Mouse (Mus musculus) stomach, embryonic 14.5 days (tissue): ENCODE data around the gene Pptc7. TPM values are rescaled to one million over a fixed set of nuclear protein-coding genes. Genes with fewer than 3 reads are reported as not detected.

Source experiments
- ATAC-seq: fragments of 200-750 bp; cut with Nextera tagmentation; 2 replicates; pipeline ENCODE4 v1.8.0; 2017; ENCODE audit warnings: low read depth, moderate TSS enrichment; ENCODE audit not compliant: insufficient number of reproducible peaks, insufficient read depth, low FRiP score
- H3K27ac ChIP-seq: fragments of 300-500 bp; sonication (generic); 2 replicates; pipeline ENCODE4 v1.5.1; 2014; ENCODE audit warnings: mild to moderate bottlenecking, low read length, moderate library complexity, mixed read lengths
- H3K27me3 ChIP-seq: fragments of 300-500 bp; sonication (generic); 2 replicates; pipeline ENCODE4 v1.6.1; 2014; ENCODE audit warnings: low read length, control low read depth, mixed read lengths; ENCODE audit not compliant: control insufficient read depth, insufficient read depth
- H3K36me3 ChIP-seq: fragments of 300-500 bp; sonication (generic); 2 replicates; pipeline ENCODE4 v1.6.1; 2014; ENCODE audit warnings: mild to moderate bottlenecking, control low read depth, low read length, moderate library complexity, mixed read lengths; ENCODE audit not compliant: control insufficient read depth, insufficient read depth
- H3K4me1 ChIP-seq: fragments of 300-500 bp; sonication (generic); 2 replicates; pipeline ENCODE4 v1.6.1; 2014; ENCODE audit warnings: low read length, control low read depth, mixed read lengths; ENCODE audit not compliant: control insufficient read depth, insufficient read depth
- H3K4me2 ChIP-seq: fragments of 300-500 bp; sonication (generic); replicated peaks from 2 replicates; pipeline ENCODE4 v1.6.1; 2014; ENCODE audit warnings: low read depth, low read length, control low read depth
- H3K4me3 ChIP-seq: fragments of 300-500 bp; sonication (generic); 2 replicates; pipeline ENCODE4 v1.5.1; 2014; ENCODE audit warnings: low read depth, low read length, control low read depth
- H3K9ac ChIP-seq: fragments of 300-500 bp; sonication (generic); replicated peaks from 2 replicates; pipeline ENCODE4 v1.6.1; 2014; ENCODE audit warnings: low read depth, mild to moderate bottlenecking, control low read depth, low read length, moderate library complexity, mixed read lengths
- H3K9me3 ChIP-seq: fragments of 300-500 bp; sonication (generic); 2 replicates; pipeline ENCODE4 v1.6.1; 2016; ENCODE audit warnings: low read depth, low read length, control low read depth; ENCODE audit not compliant: control insufficient read depth
- WGBS: fragments of 180-500 bp; shearing (Covaris S2); extraction: QIAGEN DNeasy Blood & Tissue Kit; methylation state at CpG from one replicate; pipeline ENCODE4 v1.1.7; 2014; 5-methylcytosine and 5-hydroxymethylcytosine counted together
- polyA plus RNA-seq: library from polyadenylated mRNA; unstranded; fragments of >200 nt; fragmentation: Nextera tagmentation; extraction: Ambion mirVana; gene quantifications from 2 replicates; pipeline ENCODE4 v1.2.1, GENCODE M21; 2014

The Pptc7 gene
- polyA plus RNA-seq, 1 experiment from 2014 or later = 11.3 TPM

DNA sequence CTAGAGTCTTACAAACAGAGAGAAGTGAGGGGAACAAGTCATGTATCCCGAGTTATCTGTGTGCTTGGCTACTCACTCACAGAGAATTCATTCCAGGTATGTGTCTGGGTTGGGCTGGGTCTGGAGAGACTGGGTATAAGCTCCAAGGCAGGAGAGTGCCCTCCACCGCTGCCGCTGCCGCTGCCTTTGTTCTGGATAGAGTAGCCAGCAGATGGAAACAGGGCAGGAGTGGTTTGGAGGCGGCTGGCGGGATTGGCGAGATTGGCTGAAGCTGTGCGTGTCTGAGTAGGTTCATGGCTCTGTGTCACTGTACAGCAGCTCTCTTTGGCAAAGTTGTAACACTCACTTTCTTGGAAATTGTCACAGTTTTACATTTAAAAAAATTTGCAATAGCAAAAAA lies 39.4 kb downstream of the Pptc7 start:
- Histone ChIP-seq H3K4me1 (no peaks in the 10 kb centered on the region), H3K27me3 (no peaks in the 10 kb centered on the region), H3K36me3 (peaks cover 25% of the 10 kb centered on the region; the same call in 1 of the 2 replicates), H3K9me3 (no peaks in the 10 kb centered on the region), H3K9ac (no peak overlapping the region), H3K27ac (no peak overlapping the region), H3K4me3 (no peak overlapping the region), H3K4me2 (no peak overlapping the region)
- ATAC-seq = no peak
- 78% methylated on average over 8 of the region's 8 CpGs for WGBS

DNA sequence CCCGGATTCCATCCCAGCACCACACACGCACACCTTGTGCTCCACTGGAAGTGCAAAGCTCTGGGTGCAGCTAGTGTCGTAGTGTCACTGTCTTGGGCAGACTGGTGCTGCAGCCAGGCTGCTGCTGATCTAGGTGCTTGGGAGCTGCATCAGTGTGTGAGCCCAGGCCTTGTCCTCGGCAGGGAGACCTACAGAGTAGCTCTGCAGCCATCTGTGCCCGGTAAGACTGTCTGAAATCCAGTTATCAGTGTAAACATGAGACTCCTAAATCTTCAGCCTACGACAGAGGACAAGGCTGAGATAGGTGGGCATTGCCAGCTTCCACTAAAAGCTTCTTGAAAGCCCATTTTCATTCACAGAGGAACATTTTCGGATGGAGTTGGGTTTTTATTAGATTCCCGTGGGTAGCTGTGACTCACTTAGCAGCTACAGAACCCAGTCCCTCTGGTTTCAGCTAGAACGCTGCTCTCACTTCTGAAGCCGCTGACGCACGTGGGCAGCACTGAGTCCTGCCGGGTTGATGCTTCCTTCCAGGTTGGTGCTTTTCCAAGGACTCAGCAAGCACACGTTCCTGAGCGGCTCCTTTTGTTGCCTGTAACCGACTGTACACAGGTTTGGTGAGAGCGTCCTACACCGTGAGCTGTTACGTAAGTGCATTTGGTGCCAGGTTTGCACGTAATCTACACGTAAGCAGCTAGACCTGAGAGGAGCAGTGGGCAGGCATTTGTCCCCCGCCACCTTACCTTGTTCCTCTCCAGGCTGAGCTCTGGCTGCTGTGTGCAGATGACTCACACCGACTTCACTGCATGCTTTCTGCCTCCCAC lies 40.7 kb downstream of the Pptc7 start:
- Histone ChIP-seq H3K9ac (no peak overlapping the region), H3K4me1 (no peaks in the 10 kb centered on the region), H3K27ac (no peak overlapping the region), H3K9me3 (no peaks in the 10 kb centered on the region), H3K36me3 (peaks cover 22% of the 10 kb centered on the region; the same call in 1 of the 2 replicates), H3K4me3 (no peak overlapping the region), H3K4me2 (no peak overlapping the region), H3K27me3 (no peaks in the 10 kb centered on the region)
- ATAC-seq = no peak
- WGBS = 87% methylated on average over 23 of the region's 23 CpGs

DNA sequence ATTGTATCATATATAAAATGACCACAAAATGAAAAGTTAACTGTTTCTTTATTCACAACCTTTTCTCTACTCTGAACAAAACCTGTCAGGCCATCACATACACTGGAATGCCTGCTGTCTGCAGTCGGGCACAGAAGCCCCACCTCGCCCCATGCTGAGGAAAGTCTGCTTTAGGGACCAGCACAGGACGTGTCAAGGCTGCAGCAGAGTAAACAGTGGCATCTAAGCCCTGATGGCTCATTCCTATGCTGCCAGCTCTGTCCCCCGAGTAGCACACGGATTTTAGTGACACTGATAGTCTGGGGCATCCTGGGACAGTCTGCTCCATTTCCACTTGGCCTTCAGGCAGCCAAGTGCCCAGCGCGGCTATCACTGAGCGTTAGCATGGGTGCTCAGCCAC lies 41.3 kb downstream of the Pptc7 start:
- no peak overlapping the region for H3K4me2 ChIP-seq
- no peaks in the 10 kb centered on the region for H3K9me3 ChIP-seq
- no peak overlapping the region for H3K4me3 ChIP-seq
- ATAC-seq = no peak
- H3K9ac ChIP-seq = no peak overlapping the region
- no peak overlapping the region for H3K27ac ChIP-seq
- peaks cover 17% of the 10 kb centered on the region; the same call in 1 of the 2 replicates for H3K36me3 ChIP-seq
- H3K4me1 ChIP-seq = no peaks in the 10 kb centered on the region
- no peaks in the 10 kb centered on the region for H3K27me3 ChIP-seq
- 89% methylated on average over 8 of the region's 8 CpGs for WGBS

DNA sequence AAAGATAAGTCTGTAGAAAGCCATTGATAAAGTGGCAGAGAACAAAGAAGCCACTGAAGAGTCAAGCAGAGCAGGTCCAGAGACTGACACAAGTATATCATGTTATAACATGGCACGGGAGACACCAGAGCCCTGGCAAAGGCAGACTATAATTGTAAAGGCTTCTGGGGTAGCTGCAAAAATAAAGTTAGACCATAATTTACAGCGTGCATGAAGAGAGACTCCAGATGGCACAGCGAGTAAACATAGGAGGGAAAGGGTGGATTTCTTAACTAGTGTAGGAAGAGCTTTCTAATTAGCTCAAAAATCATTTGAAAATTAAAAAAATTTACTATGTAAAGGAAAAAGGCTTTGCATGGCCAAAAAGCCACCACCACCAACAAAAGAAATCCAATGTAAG lies 43.1 kb downstream of the Pptc7 start:
- 88% methylated on average over 3 of the region's 3 CpGs for WGBS
- H3K9ac ChIP-seq = no peak overlapping the region
- H3K27ac ChIP-seq = no peak overlapping the region
- H3K4me3 ChIP-seq = no peak overlapping the region
- H3K4me2 ChIP-seq = no peak overlapping the region
- no peak for ATAC-seq
- H3K27me3 ChIP-seq = no peaks in the 10 kb centered on the region
- no peaks in the 10 kb centered on the region for H3K4me1 ChIP-seq
- H3K36me3 ChIP-seq = peaks cover 14% of the 10 kb centered on the region; the same call in 1 of the 2 replicates
- no peaks in the 10 kb centered on the region for H3K9me3 ChIP-seq

DNA sequence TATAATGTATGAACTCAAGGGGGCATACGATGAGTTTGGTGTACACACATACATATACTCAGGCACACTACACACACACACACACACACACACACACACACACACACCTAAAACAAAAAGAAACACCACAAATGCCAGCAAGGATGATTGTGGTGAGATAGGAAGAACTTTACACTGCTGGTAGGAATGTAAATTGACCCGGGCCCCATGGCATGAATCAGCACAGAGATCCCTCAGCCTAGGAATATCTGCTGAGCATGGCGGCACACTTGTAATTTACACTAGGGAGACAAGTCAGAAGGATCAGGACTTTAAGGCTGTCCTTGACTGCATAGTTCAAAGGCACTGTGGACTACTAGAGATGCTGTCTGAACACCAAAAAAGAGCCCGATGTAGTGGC lies 46.1 kb downstream of the Pptc7 start:
- no peak for ATAC-seq

DNA sequence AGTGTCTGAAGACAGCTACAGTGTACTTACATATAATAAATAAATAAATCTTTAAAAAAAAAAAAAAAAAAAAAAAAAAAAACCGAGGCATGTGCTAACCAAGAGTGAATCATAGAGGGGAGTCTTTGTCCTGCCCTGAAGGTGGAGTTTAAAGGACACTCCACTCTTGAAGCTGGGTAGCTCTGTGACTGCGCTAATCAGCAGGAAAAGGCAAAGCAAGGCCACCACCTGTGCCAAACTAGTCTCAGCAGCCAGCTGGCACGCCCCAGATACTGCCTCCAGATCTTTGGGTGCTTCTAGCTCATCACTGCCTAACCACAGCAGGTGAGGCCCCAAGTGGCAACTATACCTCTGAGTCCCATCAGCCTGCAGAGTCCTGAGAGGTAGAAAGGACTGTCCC lies 50.5 kb downstream of the Pptc7 start:
- ATAC-seq = no peak
- Histone ChIP-seq H3K4me1 (no peaks in the 10 kb centered on the region), H3K27ac (no peak overlapping the region), H3K36me3 (no peaks in the 10 kb centered on the region), H3K4me2 (no peak overlapping the region), H3K9ac (no peak overlapping the region), H3K4me3 (no peak overlapping the region), H3K27me3 (no peaks in the 10 kb centered on the region), H3K9me3 (no peaks in the 10 kb centered on the region)
- WGBS = 73% methylated on average over 3 of the region's 3 CpGs

More for the DNA sequence above, 46.1 kb downstream of the Pptc7 start:
- Histone ChIP-seq H3K27me3 (no peaks in the 10 kb centered on the region), H3K27ac (no peak overlapping the region), H3K9me3 (no peaks in the 10 kb centered on the region), H3K36me3 (0 out of 2 replicates have a peak, but pooled peaks cover 6% of the 10 kb centered on the region), H3K9ac (no peak overlapping the region), H3K4me2 (no peak overlapping the region), H3K4me3 (no peak overlapping the region), H3K4me1 (no peaks in the 10 kb centered on the region)
- WGBS = 83% methylated on average over 4 of the region's 4 CpGs

DNA sequence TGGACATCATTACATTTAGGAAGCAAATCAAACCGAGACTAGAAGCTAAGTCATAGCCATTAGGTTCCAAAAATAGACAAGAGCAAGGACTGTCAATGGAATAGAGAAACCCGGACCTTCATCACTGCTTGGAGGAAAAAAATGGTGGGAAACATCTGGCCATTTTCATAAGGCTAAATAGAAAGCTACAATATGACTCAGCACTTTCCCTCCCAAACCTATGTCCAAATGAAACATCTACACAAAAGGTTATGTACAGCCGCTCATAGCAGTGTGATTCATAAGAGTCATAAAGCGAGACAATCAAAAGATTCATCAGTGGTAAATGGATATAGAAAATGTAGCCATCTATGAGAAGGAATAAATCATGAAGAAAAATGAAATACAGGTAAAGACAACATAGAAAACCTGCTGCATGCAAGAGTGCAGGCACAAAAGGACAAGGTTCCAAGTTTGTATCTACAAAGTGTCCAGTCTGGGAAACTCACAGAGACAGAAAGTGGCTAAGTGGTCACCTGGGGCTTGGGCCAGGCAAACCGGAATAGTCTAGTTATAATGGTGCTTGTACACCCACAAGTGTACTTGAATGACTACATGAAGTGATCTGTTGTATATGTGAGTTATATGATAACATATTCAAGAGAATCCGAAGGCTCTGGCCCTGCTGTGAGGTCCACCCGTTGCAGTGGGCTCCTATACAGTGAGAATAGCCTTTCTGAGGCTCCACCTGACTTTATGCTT lies 52.6 kb downstream of the Pptc7 start:
- ATAC-seq = no peak
- no peak overlapping the region for H3K4me2 ChIP-seq
- no peaks in the 10 kb centered on the region for H3K36me3 ChIP-seq
- H3K9me3 ChIP-seq = no peaks in the 10 kb centered on the region
- no peak overlapping the region for H3K27ac ChIP-seq
- no peak overlapping the region for H3K9ac ChIP-seq
- H3K4me3 ChIP-seq = no peak overlapping the region
- 92% methylated on average over 7 of the region's 7 CpGs for WGBS
- no peaks in the 10 kb centered on the region for H3K27me3 ChIP-seq
- H3K4me1 ChIP-seq = no peaks in the 10 kb centered on the region

DNA sequence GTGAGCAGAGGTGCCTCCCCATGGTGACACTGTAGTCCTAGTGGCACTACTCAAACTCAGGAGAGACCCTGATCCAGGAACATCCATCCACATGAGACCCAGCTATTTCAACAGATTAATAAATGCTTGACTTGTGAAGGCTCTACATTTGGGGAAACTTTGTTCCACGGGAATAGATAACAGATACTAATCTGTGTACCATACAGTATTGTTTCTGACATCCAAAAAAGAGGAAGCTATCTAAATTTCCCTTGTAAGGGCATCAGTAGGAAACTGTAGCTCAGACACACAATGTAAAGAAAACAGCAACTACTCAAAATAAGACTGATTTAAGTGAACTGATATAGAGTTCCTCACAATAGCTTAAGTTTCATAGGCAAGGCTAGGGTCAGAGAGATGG lies 58.7 kb downstream of the Pptc7 start:
- Histone ChIP-seq H3K9ac (no peak overlapping the region), H3K36me3 (no peaks in the 10 kb centered on the region), H3K9me3 (no peaks in the 10 kb centered on the region), H3K4me3 (no peak overlapping the region), H3K27ac (no peak overlapping the region), H3K4me2 (no peak overlapping the region), H3K4me1 (no peaks in the 10 kb centered on the region), H3K27me3 (no peaks in the 10 kb centered on the region)
- 76% methylated on average over 1 of the region's 1 CpGs for WGBS
- no peak for ATAC-seq
